Mouse (Mus musculus) lung, adult 2 months (tissue): ENCODE results near the gene 3110001I22Rik. TPM values are rescaled to one million over a fixed set of nuclear protein-coding genes. Genes with fewer than 3 reads are reported as not detected.
"Not testable (repeated sequence)": the region's sequence is repeated elsewhere in the genome, so short reads cannot be mapped to it uniquely, and the experiment has no call there.

Experiments used
- DNase-seq: peaks from one replicate; pipeline ENCODE4 v3.0.0; 2022
- H3K4me1 ChIP-seq: fragments of 200-500 bp; 2 replicates; pipeline ENCODE4 v1.6.1; 2011; ENCODE audit warnings: low read length; ENCODE audit not compliant: control insufficient read depth, insufficient read depth
- H3K4me3 ChIP-seq: fragments of 200-500 bp; replicated peaks from 2 replicates; pipeline ENCODE3; 2011; ENCODE audit warnings: low read depth, mild to moderate bottlenecking, control low read depth, low read length; ENCODE audit errors: extremely low read depth
- CTCF ChIP-seq: fragments of 200-500 bp; IDR thresholded peaks from 2 replicates; pipeline ENCODE4 v1.5.1; 2011; ENCODE audit warnings: mild to moderate bottlenecking, low read length, control low read depth; ENCODE audit not compliant: insufficient read depth
- POLR2A ChIP-seq: fragments of 200-500 bp; IDR thresholded peaks from 2 replicates; pipeline ENCODE4 v1.6.1; 2011; ENCODE audit warnings: low read depth, mild to moderate bottlenecking, control low read depth, low read length, borderline replicate concordance; ENCODE audit errors: extremely low read depth
- WGBS: fragments of 180-500 bp; shearing (Covaris S2); methylation state at CpG from one replicate; pipeline ENCODE4 v1.1.7; 2018; 5-methylcytosine and 5-hydroxymethylcytosine counted together
- polyA plus RNA-seq: library from polyadenylated mRNA; depleted of rRNA; stranded (reverse); fragments of >200 nt; gene quantifications from 2 replicates; pipeline ENCODE4 v1.2.3, GENCODE M21; 2012; rRNA removed

The 3110001I22Rik gene
- polyA plus RNA-seq = 0.79 and 1.2 TPM in 2 replicates

DNA sequence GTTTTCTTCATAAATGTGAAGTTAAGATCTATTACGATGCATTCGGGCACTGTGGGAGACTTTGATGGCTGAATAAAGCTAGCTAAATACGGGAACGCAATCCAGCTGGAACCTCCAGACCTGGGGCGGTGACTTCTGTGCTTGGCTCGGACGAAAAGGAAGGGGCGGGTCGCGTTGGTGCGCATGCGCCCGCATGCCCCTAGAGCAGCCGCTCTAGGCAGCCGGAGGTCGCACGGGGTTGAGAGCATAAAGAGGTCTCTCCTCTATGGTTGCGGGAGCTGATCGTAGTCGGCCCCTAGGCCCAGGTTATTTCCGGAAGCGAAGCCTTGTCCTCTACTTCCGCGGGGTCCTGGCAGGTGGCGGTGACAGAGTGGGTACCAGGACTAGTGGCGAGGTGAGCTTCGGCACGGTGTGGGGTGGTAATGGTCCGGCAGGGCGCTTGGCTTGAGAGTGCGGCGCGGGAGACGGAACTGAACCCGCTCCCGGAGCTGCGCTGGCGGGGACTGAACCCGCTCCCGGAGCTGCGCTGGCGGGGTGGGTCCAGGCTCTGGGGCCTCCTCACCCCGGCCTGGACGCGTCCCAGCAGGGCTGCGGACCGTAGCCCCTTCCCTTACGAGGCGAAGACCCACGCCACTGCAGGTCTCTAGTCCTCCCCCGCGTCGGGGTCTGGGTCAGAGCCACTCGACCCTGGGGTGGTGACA lies at the start of gene 3110001I22Rik, which contains the start of gene Bfar:
Gene 3110001I22Rik (plus strand): TSS at position 245 of the 701 bp plus-strand sequence.
Gene Bfar (plus strand): TSS at position 174 of the 701 bp plus-strand sequence.
- WGBS = under 1% methylated on average over 54 of the region's 54 CpGs
- peaks cover 9% of the 10 kb centered on the region for H3K4me1 ChIP-seq
- DNase-seq = peak; percentile 82
- TF ChIP-seq POLR2A (peak; percentile 96), CTCF (no peak)
- peak within 1 kb of the TSS; percentile 73 for H3K4me3 ChIP-seq

DNA sequence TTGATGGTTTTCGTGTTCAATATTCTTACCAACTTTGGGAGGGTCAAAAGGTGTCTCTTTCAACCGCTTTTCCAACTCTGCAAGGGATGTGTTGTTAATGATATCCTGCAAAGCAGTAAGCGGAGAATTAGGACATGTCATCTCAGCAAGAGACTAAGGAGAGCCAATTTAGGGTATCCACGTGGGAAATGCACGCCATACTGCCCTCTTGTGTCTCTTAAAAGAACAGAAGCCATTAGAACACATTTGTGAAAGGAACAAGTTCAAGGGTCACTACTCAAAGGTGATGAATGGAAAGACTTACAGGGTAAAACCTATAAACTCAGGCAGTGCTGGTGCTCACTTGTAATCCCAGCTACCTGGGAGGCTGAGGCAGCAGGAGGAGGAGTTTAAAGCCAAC lies 43.4 kb upstream of the 3110001I22Rik start:
- 48% methylated on average over 5 of the region's 5 CpGs for WGBS
- DNase-seq = no peak
- TF ChIP-seq CTCF (no peak), POLR2A (no peak)
- no peaks in the 10 kb centered on the region for H3K4me1 ChIP-seq
- H3K4me3 ChIP-seq = no peak overlapping the region

DNA sequence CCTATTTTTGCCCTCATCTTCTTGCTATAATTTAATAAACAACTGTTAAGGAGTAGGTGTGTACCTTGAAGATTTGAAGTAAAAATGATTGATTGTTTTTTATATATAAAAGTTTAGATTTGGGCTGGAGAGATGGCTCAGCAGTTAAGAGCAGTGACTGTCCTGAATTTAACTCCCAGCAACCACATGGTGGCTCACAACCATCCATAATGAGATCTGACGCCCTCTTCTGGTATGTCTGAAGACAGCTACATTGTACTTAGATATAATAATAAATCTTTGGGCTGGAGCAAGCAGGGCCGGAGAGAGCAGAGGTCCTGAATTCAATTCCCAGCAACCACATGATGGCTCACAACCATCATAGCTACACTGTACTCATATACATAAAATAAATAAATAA lies 33.5 kb upstream of the 3110001I22Rik start:
- not testable (repeated sequence) for DNase-seq, H3K4me1 ChIP-seq, H3K4me3 ChIP-seq
- WGBS = 63% methylated on average over 2 of the region's 2 CpGs

GRCm38 (mm10) chr16:13639508-13639907 lies 32.2 kb upstream of the 3110001I22Rik start:
- WGBS = 78% methylated on average over 5 of the region's 5 CpGs
- no peaks in the 10 kb centered on the region for H3K4me1 ChIP-seq
- TF ChIP-seq CTCF (no peak), POLR2A (no peak)
- DNase-seq = no peak
- H3K4me3 ChIP-seq = no peak overlapping the region

- DNase-seq = no peak
- Histone ChIP-seq H3K4me1 (no peaks in the 10 kb centered on the region), H3K4me3 (no peak overlapping the region)
- WGBS = 81% methylated on average over 7 of the region's 7 CpGs
- peak; percentile 22; the same call in 1 of the 2 replicates for TF ChIP-seq CTCF
- TF ChIP-seq POLR2A = no peak
These were observed 31.7 kb upstream of the 3110001I22Rik start for GRCm38 (mm10) chr16:13640064-13640463.

DNA sequence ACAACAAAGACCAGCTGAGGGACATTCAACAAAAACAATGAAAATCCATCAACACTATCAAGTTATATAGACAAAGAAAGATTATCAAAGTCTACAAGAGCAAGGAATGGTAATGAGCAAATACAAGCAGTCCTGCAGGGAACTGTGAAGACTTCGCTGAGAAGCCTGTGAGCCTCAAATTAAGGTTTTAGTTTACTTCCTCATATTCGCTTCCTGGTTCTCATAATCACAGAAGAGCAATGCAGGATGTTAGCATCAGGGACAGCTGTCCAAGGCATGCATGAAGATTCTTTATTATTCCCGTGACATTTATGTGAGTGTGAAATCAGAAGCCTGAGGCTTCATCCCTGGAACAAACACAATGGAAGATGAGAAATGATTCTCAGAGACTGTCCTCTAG lies 27.3 kb upstream of the 3110001I22Rik start:
- Histone ChIP-seq H3K4me1 (no peaks in the 10 kb centered on the region), H3K4me3 (no peak overlapping the region)
- TF ChIP-seq CTCF = no peak
- TF ChIP-seq POLR2A = no peak
- no peak for DNase-seq
- 69% methylated on average over 3 of the region's 3 CpGs for WGBS

GRCm38 (mm10) chr16:13645930-13646329 lies 25.8 kb upstream of the 3110001I22Rik start:
- H3K4me3 ChIP-seq = no peak overlapping the region
- no peaks in the 10 kb centered on the region for H3K4me1 ChIP-seq
- WGBS = 69% methylated on average over 4 of the region's 4 CpGs
- DNase-seq = no peak
- TF ChIP-seq CTCF (no peak), POLR2A (no peak)

- WGBS = 92% methylated on average over 3 of the region's 3 CpGs
- no peak for TF ChIP-seq CTCF
- TF ChIP-seq POLR2A = no peak
These were observed 12.8 kb upstream of the 3110001I22Rik start for GRCm38 (mm10) chr16:13658886-13659285.

DNA sequence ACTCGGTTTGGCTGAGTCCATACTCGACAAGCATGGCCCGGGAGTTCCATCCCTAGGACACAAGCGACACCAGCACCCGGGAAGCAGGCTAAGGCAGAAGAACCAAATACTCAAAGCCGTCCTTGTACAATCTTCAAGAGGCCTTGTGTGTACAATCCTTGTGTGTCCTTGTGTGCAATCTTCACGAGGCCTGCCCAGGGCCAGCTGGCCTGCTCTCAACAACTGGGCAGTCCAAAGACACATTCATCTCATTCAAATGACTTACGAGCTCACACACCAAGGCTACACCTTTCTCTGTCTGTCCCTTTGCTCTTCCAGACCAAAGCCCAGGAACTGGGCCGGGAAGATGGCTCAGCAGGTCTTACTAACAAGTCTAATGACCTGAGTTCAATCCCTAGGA lies 11.0 kb upstream of the 3110001I22Rik start:
- 91% methylated on average over 9 of the region's 9 CpGs for WGBS
- DNase-seq = no peak
- Histone ChIP-seq H3K4me1 (no peaks in the 10 kb centered on the region), H3K4me3 (no peak overlapping the region)
- TF ChIP-seq CTCF (no peak), POLR2A (no peak)

More at GRCm38 (mm10) chr16:13658886-13659285, 12.8 kb upstream of the 3110001I22Rik start:
- Histone ChIP-seq H3K4me3 (no peak overlapping the region), H3K4me1 (no peaks in the 10 kb centered on the region)
- no peak for DNase-seq

- peak; percentile 93 for DNase-seq
- Histone ChIP-seq H3K4me3 (peak within 1 kb of the TSS; percentile 74), H3K4me1 (peaks cover 9% of the 10 kb centered on the region)
- under 1% methylated on average over 35 of the region's 35 CpGs for WGBS
- TF ChIP-seq CTCF (no peak), POLR2A (peak; percentile 89; the same call in 1 of the 2 replicates)
These were observed 3.8 kb upstream of the 3110001I22Rik start, which contains the start of gene Parn for GRCm38 (mm10) chr16:13667878-13668343. Gene Parn (minus strand): TSS chr16:13668170.
